Mouse (Mus musculus) spleen, embryonic (tissue): ENCODE results near the gene Itsn1.

Experiments
- CTCF ChIA-PET: fragments of 350-600 bp; sonication (Branson Sonifier 250); formaldehyde crosslinking; loops from one replicate; lab custom pipeline; 2022; lab: Charles Lee

The Itsn1 gene

GRCm38 (mm10) chr16:91936340-91937030 lies 207.4 kb downstream of the Itsn1 start:
- CTCF ChIA-PET, result interaction anchor here (0.6 to 1.4 kb wide), 4 partner anchors 122 to 1598 kb away, joined by 3 to 16 read pairs (median 5); partner anchors contain the start of gene Slc5a3

DNA sequence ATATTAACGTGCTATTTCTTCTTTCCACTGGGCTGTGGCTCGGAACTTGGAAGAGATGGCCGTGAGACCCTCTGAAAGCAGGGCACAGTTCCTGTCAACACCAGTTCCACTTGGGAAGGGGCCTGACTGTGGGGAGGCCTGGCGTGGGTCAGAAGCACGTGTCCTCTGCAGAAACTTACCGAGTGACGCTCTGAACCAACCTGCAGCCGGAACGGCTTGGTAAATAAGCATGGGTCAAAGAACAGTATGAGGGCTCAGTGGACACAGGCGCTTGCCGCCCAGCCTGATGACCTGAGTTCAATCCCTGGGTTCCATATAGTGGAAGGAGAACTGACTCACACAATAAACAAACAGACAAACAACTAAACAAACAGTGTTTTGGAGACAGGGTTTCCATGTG lies 208.2 kb downstream of the Itsn1 start:
- CTCF ChIA-PET, result interaction anchor here (1.4 kb wide), 1 partner anchor 349 kb away, joined by 16 read pairs; no protein-coding TSS in a partner anchor

DNA sequence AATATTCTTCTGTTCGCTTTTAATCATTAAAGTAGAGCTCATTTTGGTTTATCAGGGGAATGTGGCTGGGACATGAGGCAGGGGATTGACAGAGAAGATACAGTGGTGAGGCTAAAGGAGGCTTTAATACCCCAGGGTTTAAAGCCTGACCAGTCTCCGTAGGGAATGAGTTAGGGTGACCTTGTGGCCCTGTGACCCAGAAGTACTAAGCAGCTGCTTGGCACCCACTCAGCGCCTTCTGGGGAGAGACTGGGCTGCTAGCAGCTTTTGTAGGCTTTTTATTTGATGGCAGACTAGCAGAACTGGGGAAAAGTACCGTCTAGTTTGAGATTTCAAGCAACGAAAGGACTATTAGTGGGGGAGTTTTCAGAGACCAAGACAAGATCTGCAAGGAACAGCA lies 209.1 kb downstream of the Itsn1 start:
- CTCF ChIA-PET, result interaction anchor here (0.6 kb wide), 1 partner anchor 247 kb away, joined by 3 read pairs; no protein-coding TSS in a partner anchor

DNA sequence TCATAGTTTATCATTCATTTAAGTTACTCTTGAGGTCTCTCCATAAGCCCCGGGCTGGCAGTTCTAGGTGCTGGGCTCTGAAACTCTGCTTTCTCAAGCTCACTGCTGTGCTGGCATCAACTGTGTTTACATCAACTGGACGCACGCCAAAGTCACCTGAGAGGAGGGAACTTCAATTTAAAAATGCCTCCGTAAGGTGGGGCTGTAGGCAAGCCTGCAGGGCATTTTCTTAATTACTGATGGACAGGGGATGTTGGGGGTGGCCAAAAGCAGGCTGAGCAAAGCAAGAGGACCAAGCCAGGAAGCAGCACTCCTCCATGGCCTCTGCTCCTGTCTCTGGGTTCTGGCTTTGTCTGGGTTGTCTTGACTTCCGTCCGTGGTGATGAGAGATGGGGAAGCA lies 211.6 kb downstream of the Itsn1 start:
- CTCF ChIA-PET, result interaction anchor here (0.7 kb wide), 1 partner anchor 222 kb away, joined by 16 read pairs; no protein-coding TSS in a partner anchor

- CTCF ChIA-PET, result no interaction called here
Measured at GRCm38 (mm10) chr16:91942201-91942600, 213.1 kb downstream of the Itsn1 start.

DNA sequence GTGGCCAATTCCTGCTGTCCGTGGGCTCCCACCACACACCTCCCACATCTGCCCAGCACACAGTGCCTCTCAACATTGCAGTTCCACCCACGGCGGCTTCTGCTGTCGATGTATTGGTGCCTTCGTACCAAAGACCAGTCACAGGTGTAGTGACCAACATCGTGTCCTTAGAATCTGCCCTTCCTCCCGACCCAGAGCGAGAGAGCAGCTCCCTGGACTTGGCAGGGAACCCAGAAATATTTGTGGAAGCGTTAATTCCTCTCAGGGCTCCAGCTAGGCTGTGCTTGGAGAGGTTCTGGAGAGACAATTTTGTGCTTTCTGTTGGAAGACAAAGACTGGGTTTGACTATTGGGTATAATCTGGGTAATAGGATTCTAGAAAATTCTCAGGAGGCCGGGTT lies 217.2 kb downstream of the Itsn1 start:
- CTCF ChIA-PET, result no interaction called here

- CTCF ChIA-PET, result no interaction called here
Measured at GRCm38 (mm10) chr16:91947093-91947492, 218.0 kb downstream of the Itsn1 start.

- CTCF ChIA-PET, result no interaction called here
Measured at GRCm38 (mm10) chr16:91953967-91954366, 224.9 kb downstream of the Itsn1 start.

GRCm38 (mm10) chr16:91954766-91955165 lies 225.7 kb downstream of the Itsn1 start:
- CTCF ChIA-PET, result no interaction called here

- CTCF ChIA-PET, result interaction anchor here (0.7 kb wide), 1 partner anchor 264 kb away, joined by 4 read pairs; no protein-coding TSS in a partner anchor
Measured at GRCm38 (mm10) chr16:91962204-91962893, 233.3 kb downstream of the Itsn1 start.

DNA sequence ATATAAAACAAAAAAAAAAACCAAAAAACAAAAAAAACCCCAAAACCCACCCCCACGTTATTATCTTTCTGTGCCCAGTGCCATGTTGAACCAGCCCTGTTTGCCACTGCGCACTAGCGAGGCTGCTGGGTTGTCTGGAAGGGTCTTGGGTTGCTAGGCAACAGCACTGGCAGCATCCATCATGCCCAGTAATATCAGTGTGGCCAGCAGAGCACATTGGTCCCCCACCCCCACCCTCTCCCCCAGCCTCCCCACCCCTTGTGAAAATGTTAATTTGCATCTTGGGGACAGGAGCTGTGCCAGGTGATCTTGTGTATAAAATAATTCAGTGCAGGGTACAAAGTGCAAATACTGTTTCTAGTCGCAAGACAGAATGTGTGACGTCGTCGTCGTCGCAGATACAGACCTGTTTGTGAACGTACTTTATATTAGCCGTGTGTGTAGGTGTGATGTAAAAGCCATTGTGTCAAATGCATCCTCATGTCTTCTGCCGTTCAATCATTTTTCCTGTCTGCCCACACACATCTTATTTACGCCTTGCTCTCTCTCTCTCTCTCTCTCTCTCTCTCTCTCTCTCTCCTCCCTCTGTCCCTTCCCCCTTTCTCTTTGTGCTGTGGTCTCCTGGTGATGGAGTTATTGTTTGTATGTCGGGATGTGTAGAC lies 233.9 kb downstream of the Itsn1 start:
- CTCF ChIA-PET, result interaction anchor here (0.7 kb wide), 1 partner anchor 265 kb away, joined by 4 read pairs; no protein-coding TSS in a partner anchor

DNA sequence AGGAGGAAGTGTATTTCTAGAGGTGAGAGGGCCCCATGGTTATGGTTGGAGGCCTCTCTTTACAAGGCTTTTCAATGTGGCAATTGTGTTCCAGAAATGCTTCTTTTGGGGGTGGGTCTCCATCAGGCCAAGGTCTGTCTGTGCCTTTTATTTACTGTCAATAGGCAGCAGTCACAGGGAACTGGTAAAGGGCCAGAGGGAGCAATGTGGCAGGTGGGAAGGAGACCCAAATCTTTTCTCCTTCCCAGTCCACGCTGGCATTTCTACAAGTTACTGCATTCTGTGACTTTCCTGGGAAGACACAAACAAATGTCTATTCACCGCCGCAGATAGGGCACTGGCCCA lies 234.4 kb downstream of the Itsn1 start:
- CTCF ChIA-PET, result no interaction called here

DNA sequence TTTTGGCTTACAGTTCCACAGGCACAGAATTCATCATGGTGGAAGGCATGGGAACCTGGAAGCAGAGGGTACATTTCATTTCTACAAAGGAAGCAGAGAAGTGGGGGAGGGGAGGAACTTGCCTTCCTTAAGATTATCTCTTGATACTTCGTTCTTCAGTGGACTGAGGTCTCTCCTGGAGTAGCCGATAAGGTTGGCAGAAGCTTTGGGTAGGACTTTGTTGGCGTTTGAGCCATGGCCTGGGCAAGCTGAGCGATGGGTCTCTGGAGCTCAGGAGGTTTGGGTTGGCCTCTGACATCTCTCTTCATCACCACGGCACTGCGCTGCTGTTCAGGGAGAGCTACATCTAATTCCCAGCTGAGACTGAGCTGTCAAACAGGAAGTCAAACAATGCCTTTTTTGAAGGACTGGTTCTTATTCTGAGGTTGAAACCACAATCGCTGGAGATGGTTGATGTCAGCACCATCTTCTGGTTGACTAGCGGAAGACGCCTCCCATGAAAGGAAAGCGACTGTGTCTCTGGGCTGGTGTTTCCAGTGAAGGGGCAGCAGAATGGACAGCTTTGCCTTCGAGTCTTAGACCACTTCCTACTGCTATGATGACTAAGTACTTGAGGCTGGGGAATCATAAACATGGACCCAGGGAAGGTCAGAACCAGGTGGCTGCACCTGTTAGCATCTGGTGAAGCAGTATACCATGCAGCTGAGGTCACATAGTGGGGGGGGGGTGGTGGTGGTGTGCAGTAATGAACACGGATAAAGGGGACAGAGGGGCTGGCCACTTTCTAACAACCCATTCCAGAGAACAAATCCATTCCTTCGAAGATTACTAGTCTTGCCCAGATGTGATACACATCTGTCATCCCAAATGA lies 235.5 kb downstream of the Itsn1 start:
- CTCF ChIA-PET, result no interaction called here

DNA sequence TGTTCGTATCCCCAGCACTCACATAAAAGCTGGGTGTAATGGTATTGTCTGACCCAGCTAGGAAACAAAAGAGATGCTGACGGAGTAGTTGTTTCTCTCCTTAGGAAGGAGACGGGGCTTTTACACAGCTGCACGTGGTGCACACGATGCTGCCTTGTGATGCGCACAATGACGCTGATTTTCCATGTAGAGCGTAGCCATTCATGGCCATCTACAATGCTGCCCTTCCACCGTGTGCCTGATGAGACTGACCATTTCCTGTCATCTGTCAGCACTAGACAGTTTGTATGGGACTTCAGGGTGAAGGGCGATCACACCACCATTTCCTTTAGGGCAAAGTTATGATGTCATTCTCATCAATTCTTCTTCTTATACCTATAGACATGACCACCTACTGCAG lies 239.6 kb downstream of the Itsn1 start:
- CTCF ChIA-PET, result interaction anchor here (0.5 kb wide), 1 partner anchor 17 kb away, joined by 4 read pairs; no protein-coding TSS in a partner anchor

DNA sequence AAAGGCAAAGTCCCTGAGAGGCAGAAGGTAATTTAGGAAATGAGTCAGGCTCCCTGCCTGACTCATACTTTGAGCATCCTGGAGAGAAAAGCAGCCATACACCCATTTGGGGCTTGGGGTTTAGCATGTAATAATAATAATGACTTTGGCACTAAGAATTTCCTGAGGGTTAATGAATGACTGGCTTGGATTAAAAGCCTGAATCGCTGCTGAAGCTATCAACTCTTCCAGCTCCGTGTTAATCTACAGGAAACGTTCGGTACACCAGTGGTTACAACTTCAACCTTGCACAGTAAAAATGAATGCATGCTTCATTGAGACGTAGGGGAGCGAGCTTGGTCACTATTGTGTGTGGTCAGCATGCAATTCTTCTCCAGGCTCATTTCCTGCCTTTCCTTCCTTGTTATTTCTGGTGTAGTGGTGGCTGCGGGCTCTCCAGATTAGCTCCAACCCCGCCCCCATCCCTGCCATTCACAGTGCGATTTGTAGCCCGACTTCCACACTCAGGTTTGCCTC lies 240.5 kb downstream of the Itsn1 start:
- CTCF ChIA-PET, result no interaction called here
